Mouse (Mus musculus) forebrain, embryonic 13.5 days (tissue): ENCODE measurements at regions not wholly inside any gene's neighbourhood (a gene's known extent, or its start where the extent isn't known, plus 50 kb on each side); places are given as distances from the start of the nearest gene placed in this dataset.

Source experiments
- ATAC-seq: fragments of 200-750 bp; cut with Nextera tagmentation; 2 replicates; pipeline ENCODE4 v1.8.0; 2017
- H3K27ac ChIP-seq: fragments of 300-500 bp; sonication (generic); 2 replicates; pipeline ENCODE4 v1.5.1; 2015; ENCODE audit warnings: inconsistent platforms, mild to moderate bottlenecking, moderate library complexity
- H3K27me3 ChIP-seq: fragments of 300-500 bp; sonication (generic); 2 replicates; pipeline ENCODE4 v1.6.1; 2015; ENCODE audit warnings: mild to moderate bottlenecking, inconsistent platforms
- H3K36me3 ChIP-seq: fragments of 300-500 bp; sonication (generic); 2 replicates; pipeline ENCODE4 v1.6.1; 2015; ENCODE audit warnings: mild to moderate bottlenecking, inconsistent platforms; ENCODE audit not compliant: poor library complexity, severe bottlenecking
- H3K4me1 ChIP-seq: fragments of 300-500 bp; sonication (generic); 2 replicates; pipeline ENCODE4 v1.6.1; 2015; ENCODE audit warnings: inconsistent platforms
- H3K4me2 ChIP-seq: fragments of 300-500 bp; sonication (generic); 2 replicates; pipeline ENCODE4 v1.6.1; 2015; ENCODE audit warnings: inconsistent platforms, mild to moderate bottlenecking, moderate library complexity
- H3K4me3 ChIP-seq: fragments of 300-500 bp; sonication (generic); 2 replicates; pipeline ENCODE4 v1.5.1; 2015; ENCODE audit warnings: mild to moderate bottlenecking, inconsistent platforms
- H3K9ac ChIP-seq: fragments of 300-500 bp; sonication (generic); 2 replicates; pipeline ENCODE4 v1.6.1; 2015; ENCODE audit warnings: mild to moderate bottlenecking, inconsistent platforms
- H3K9me3 ChIP-seq: fragments of 300-500 bp; sonication (generic); replicated peaks from 2 replicates; pipeline ENCODE4 v1.6.1; 2016; ENCODE audit warnings: inconsistent platforms
- WGBS: fragments of 180-500 bp; shearing (Covaris S2); methylation state at CpG from one replicate; pipeline ENCODE4 v1.1.7; 2015; 5-methylcytosine and 5-hydroxymethylcytosine counted together

GRCm38 (mm10) chr3:140085385-140085784 is 879.9 kb downstream of the Stpg2 start:
- Histone ChIP-seq H3K9me3 (no peaks in the 10 kb centered on the region), H3K27me3 (no peaks in the 10 kb centered on the region), H3K36me3 (no peaks in the 10 kb centered on the region), H3K4me1 (no peaks in the 10 kb centered on the region), H3K9ac (no peak overlapping the region), H3K4me3 (no peak overlapping the region), H3K27ac (no peak overlapping the region), H3K4me2 (no peak overlapping the region)
- WGBS = 90% methylated on average over 3 of the region's 3 CpGs
- ATAC-seq = no peak

- Histone ChIP-seq H3K9ac (no peak overlapping the region), H3K27ac (no peak overlapping the region), H3K4me2 (no peak overlapping the region), H3K4me3 (no peak overlapping the region), H3K9me3 (no peaks in the 10 kb centered on the region), H3K27me3 (no peaks in the 10 kb centered on the region), H3K4me1 (no peaks in the 10 kb centered on the region), H3K36me3 (no peaks in the 10 kb centered on the region)
- 87% methylated on average over 3 of the region's 3 CpGs for whole genome bisulfite sequencing
- ATAC-seq = no peak
Observed at GRCm38 (mm10) chr3:140088019-140088418, 882.5 kb downstream of the Stpg2 start.

GRCm38 (mm10) chr3:140091900-140092299 is 886.4 kb downstream of the Stpg2 start:
- H3K27me3 ChIP-seq = no peaks in the 10 kb centered on the region
- no peaks in the 10 kb centered on the region for H3K9me3 ChIP-seq
- H3K4me3 ChIP-seq = no peak overlapping the region
- ATAC-seq = no peak
- H3K36me3 ChIP-seq = no peaks in the 10 kb centered on the region
- no peak overlapping the region for H3K9ac ChIP-seq
- H3K4me1 ChIP-seq = no peaks in the 10 kb centered on the region
- H3K27ac ChIP-seq = no peak overlapping the region
- no peak overlapping the region for H3K4me2 ChIP-seq
- 62% methylated on average over 2 of the region's 2 CpGs for WGBS

GRCm38 (mm10) chr3:140096854-140097540 is 891.5 kb downstream of the Stpg2 start:
- Histone ChIP-seq H3K9ac (no peak overlapping the region), H3K4me1 (no peaks in the 10 kb centered on the region), H3K27me3 (no peaks in the 10 kb centered on the region), H3K4me2 (no peak overlapping the region), H3K4me3 (no peak overlapping the region), H3K36me3 (no peaks in the 10 kb centered on the region), H3K27ac (no peak overlapping the region), H3K9me3 (no peaks in the 10 kb centered on the region)
- ATAC-seq = no peak

GRCm38 (mm10) chr3:140109401-140109800 is 903.9 kb downstream of the Stpg2 start:
- Histone ChIP-seq H3K36me3 (no peaks in the 10 kb centered on the region), H3K4me3 (no peak overlapping the region), H3K9ac (no peak overlapping the region), H3K4me2 (no peak overlapping the region), H3K27ac (no peak overlapping the region), H3K4me1 (no peaks in the 10 kb centered on the region; the same call in 1 of the 2 replicates), H3K27me3 (no peaks in the 10 kb centered on the region), H3K9me3 (no peaks in the 10 kb centered on the region)
- ATAC-seq = no peak
- WGBS = 29% methylated on average over 4 of the region's 4 CpGs

- peak; percentile 77 for ATAC-seq
- Histone ChIP-seq H3K4me1 (no peaks in the 10 kb centered on the region; the same call in 1 of the 2 replicates), H3K27me3 (no peaks in the 10 kb centered on the region), H3K9ac (no peak overlapping the region), H3K4me3 (no peak overlapping the region), H3K4me2 (no peak overlapping the region), H3K9me3 (no peaks in the 10 kb centered on the region), H3K36me3 (no peaks in the 10 kb centered on the region), H3K27ac (no peak overlapping the region)
- WGBS = 55% methylated on average over 9 of the region's 9 CpGs
Observed at GRCm38 (mm10) chr3:140111414-140112172, 906.1 kb downstream of the Stpg2 start.

GRCm38 (mm10) chr3:140115116-140115515 is 909.6 kb downstream of the Stpg2 start:
- 63% methylated on average over 1 of the region's 1 CpGs for WGBS
- H3K4me1 ChIP-seq = no peaks in the 10 kb centered on the region; the same call in 1 of the 2 replicates
- no peak overlapping the region for H3K4me2 ChIP-seq
- H3K4me3 ChIP-seq = no peak overlapping the region
- no peak overlapping the region for H3K9ac ChIP-seq
- no peak for ATAC-seq
- no peaks in the 10 kb centered on the region for H3K27me3 ChIP-seq
- H3K36me3 ChIP-seq = no peaks in the 10 kb centered on the region
- no peak overlapping the region for H3K27ac ChIP-seq
- H3K9me3 ChIP-seq = no peaks in the 10 kb centered on the region

- peaks cover 4% of the 10 kb centered on the region; the same call in 1 of the 2 replicates for H3K4me1 ChIP-seq
- no peak overlapping the region for H3K27ac ChIP-seq
- H3K27me3 ChIP-seq = no peaks in the 10 kb centered on the region
- H3K9ac ChIP-seq = no peak overlapping the region
- no peak overlapping the region for H3K4me2 ChIP-seq
- ATAC-seq = peak; percentile 63; the same call in 1 of the 2 replicates
- WGBS = 60% methylated on average over 3 of the region's 3 CpGs
- no peak overlapping the region for H3K4me3 ChIP-seq
- no peaks in the 10 kb centered on the region for H3K9me3 ChIP-seq
- no peaks in the 10 kb centered on the region for H3K36me3 ChIP-seq
Observed at GRCm38 (mm10) chr3:140127310-140127709, 921.8 kb downstream of the Stpg2 start.

- Histone ChIP-seq H3K9me3 (no peaks in the 10 kb centered on the region), H3K4me1 (peaks cover 4% of the 10 kb centered on the region; the same call in 1 of the 2 replicates), H3K9ac (no peak overlapping the region), H3K27me3 (no peaks in the 10 kb centered on the region), H3K27ac (no peak overlapping the region), H3K36me3 (no peaks in the 10 kb centered on the region), H3K4me3 (no peak overlapping the region), H3K4me2 (no peak overlapping the region)
- 86% methylated on average over 8 of the region's 8 CpGs for WGBS
- ATAC-seq = 0 out of 2 replicates have a peak, but pooled peaks have one; percentile 33
Observed at GRCm38 (mm10) chr3:140129065-140129778, 923.7 kb downstream of the Stpg2 start.

GRCm38 (mm10) chr3:140143900-140144299 is 938.4 kb downstream of the Stpg2 start:
- ATAC-seq = no peak
- 98% methylated on average over 2 of the region's 2 CpGs for WGBS

GRCm38 (mm10) chr3:140147158-140147933 is 941.9 kb downstream of the Stpg2 start:
- H3K9ac ChIP-seq = no peak overlapping the region
- WGBS = 62% methylated on average over 2 of the region's 2 CpGs
- H3K9me3 ChIP-seq = no peaks in the 10 kb centered on the region
- H3K36me3 ChIP-seq = no peaks in the 10 kb centered on the region
- no peak overlapping the region for H3K4me3 ChIP-seq
- no peaks in the 10 kb centered on the region for H3K27me3 ChIP-seq
- no peak overlapping the region for H3K4me2 ChIP-seq
- H3K27ac ChIP-seq = no peak overlapping the region
- peak; percentile 53; the same call in 1 of the 2 replicates for ATAC-seq
- peaks cover 7% of the 10 kb centered on the region for H3K4me1 ChIP-seq

More at GRCm38 (mm10) chr3:140143900-140144299, 938.4 kb downstream of the Stpg2 start:
- no peaks in the 10 kb centered on the region for H3K36me3 ChIP-seq
- no peak overlapping the region for H3K4me3 ChIP-seq
- no peak overlapping the region for H3K9ac ChIP-seq
- H3K27ac ChIP-seq = no peak overlapping the region
- no peaks in the 10 kb centered on the region for H3K27me3 ChIP-seq
- H3K4me1 ChIP-seq = no peaks in the 10 kb centered on the region
- H3K4me2 ChIP-seq = no peak overlapping the region
- no peaks in the 10 kb centered on the region for H3K9me3 ChIP-seq
